Mouse (Mus musculus) forebrain, embryonic 15.5 days (tissue): ENCODE measurements around the gene Guca1a. TPM values are rescaled to one million over a fixed set of nuclear protein-coding genes. Genes with fewer than 3 reads are reported as not detected.

Experiments used
- ATAC-seq: fragments of 200-750 bp; cut with Nextera tagmentation; replicated peaks from 2 replicates; pipeline ENCODE4 v1.8.0; 2017; ENCODE audit warnings: mild to moderate bottlenecking, moderate TSS enrichment, moderate library complexity
- H3K27ac ChIP-seq: fragments of 300-500 bp; sonication (generic); replicated peaks from 2 replicates; pipeline ENCODE4 v1.5.1; 2015; ENCODE audit warnings: mild to moderate bottlenecking, inconsistent platforms
- H3K27me3 ChIP-seq: fragments of 300-500 bp; sonication (generic); 2 replicates; pipeline ENCODE4 v1.6.1; 2015; ENCODE audit warnings: inconsistent platforms
- H3K36me3 ChIP-seq: fragments of 300-500 bp; sonication (generic); 2 replicates; pipeline ENCODE4 v1.6.1; 2015; ENCODE audit warnings: mild to moderate bottlenecking, inconsistent platforms
- H3K4me1 ChIP-seq: fragments of 300-500 bp; sonication (generic); 2 replicates; pipeline ENCODE4 v1.6.1; 2015; ENCODE audit warnings: inconsistent platforms
- H3K4me2 ChIP-seq: fragments of 300-500 bp; sonication (generic); replicated peaks from 2 replicates; pipeline ENCODE4 v1.6.1; 2015; ENCODE audit warnings: mild to moderate bottlenecking, inconsistent platforms
- H3K4me3 ChIP-seq: fragments of 300-500 bp; sonication (generic); 2 replicates; pipeline ENCODE4 v1.5.1; 2015; ENCODE audit warnings: mild to moderate bottlenecking, inconsistent platforms
- H3K9ac ChIP-seq: fragments of 300-500 bp; sonication (generic); replicated peaks from 2 replicates; pipeline ENCODE4 v1.6.1; 2015; ENCODE audit warnings: mild to moderate bottlenecking, inconsistent platforms
- H3K9me3 ChIP-seq: fragments of 300-500 bp; sonication (generic); 2 replicates; pipeline ENCODE4 v1.6.1; 2016; ENCODE audit warnings: inconsistent platforms
- WGBS: fragments of 180-500 bp; shearing (Covaris S2); methylation state at CpG from one replicate; pipeline ENCODE4 v1.1.7; 2015; ENCODE audit warnings: mixed read lengths; 5-methylcytosine and 5-hydroxymethylcytosine counted together
- polyA plus RNA-seq: library from polyadenylated mRNA; unstranded; fragments of >200 nt; fragmentation: Nextera tagmentation; extraction: Ambion mirVana; gene quantifications from 2 replicates; pipeline ENCODE4 v1.2.1, GENCODE M21; 2015

The Guca1a gene
- polyA plus RNA-seq, 1 experiment from 2014 or later: 0.33 TPM

DNA sequence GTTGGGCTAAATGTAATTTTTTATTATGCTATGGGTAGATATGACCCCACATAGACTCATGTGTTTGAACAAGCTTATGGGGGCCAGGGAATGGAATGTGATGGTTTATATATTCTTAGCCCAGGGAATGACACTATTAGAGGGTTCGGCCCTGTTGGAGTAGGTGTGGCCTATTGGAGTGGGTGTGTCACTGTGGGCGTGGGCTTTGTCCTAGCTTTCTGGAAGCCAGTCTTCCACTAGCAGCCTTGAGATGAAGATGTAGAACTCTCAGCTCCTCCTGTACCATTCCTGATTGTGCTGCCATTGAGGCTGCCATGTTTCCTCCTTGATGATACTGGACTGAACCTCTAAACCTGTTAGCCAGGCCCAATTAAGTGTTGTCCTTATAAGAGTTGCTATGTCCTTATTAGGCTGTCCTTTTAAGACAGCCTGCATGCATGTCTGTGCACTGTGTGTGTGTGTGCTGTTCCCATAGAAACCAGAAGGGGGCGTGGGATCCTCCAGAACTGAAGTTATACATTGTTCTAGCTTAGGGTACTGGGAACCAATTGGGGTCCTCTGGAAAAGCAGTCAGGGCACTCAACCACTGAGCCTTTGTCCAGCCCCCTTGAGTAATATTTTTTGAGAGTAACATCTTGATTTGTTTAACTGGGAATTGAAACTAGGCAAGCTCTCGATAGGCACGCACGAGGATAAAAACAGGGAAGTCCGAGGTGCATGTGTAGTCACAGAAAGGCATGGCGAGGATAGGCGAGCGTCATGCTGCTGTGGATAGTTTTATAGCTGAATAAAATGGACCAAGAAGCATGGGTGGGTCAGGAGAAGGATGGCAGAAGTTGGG, 7.6 kb upstream of the Guca1a start:
- Histone ChIP-seq H3K27ac (no peak overlapping the region), H3K36me3 (no peaks in the 10 kb centered on the region), H3K4me1 (peaks cover 5% of the 10 kb centered on the region; the same call in 1 of the 2 replicates), H3K9me3 (no peaks in the 10 kb centered on the region), H3K4me2 (no peak overlapping the region), H3K27me3 (peaks cover 34% of the 10 kb centered on the region), H3K9ac (no peak overlapping the region), H3K4me3 (no peak overlapping the region)
- 64% methylated on average over 10 of the region's 10 CpGs for WGBS
- ATAC-seq: no peak

DNA sequence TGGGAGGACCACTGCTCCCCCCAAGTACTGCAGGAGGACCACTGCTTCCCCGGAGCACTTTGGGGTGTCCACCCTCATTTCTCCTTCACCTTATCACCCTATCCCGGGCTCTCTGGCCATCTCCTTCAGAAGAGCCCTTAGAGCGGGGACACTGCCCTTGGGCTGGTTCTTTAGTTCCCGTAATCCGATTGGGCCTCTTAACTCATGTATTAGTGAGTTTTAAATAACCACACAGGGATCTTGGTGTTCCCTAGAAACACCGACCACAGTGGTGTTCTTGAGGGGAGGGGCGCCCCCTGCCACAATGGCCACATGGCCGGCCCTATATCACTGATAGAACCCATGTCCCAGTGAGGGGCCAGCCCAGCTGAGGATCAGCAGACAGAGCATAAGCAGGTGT, 1.3 kb downstream of the Guca1a start:
- H3K27me3 ChIP-seq: peaks cover 36% of the 10 kb centered on the region
- H3K4me1 ChIP-seq: peaks cover 3% of the 10 kb centered on the region
- H3K9me3 ChIP-seq: no peaks in the 10 kb centered on the region
- ATAC-seq: no peak
- H3K4me2 ChIP-seq: no peak overlapping the region
- H3K9ac ChIP-seq: no peak overlapping the region
- H3K36me3 ChIP-seq: no peaks in the 10 kb centered on the region
- 88% methylated on average over 8 of the region's 8 CpGs for WGBS
- no peak overlapping the region for H3K27ac ChIP-seq
- H3K4me3 ChIP-seq: no peak overlapping the region

DNA sequence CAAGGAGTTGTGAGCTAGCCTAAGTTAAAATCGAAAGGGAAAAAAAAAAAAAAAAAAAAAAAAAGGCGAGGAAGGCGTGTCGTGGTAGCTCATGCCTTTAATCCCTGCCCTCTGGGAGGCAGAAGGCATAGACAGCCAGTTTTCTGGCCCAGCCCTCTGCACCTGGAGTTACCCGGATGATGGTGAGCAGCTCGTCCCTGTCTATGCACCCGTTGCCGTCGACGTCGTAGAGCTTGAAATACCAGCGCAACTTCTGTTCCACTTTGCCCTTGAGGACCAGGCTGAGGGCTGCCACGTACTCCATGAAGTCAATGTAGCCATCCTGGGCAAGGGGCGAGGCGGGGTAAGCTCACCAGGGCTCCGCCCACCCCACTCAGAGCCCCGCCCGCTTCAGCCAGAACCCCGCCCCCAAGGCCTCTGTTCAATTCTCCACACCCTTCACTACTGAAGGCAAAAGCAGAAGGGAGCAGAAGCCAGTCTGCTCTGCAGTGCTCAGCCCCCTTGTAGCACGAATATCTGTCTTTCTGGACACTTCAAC, 4.9 kb downstream of the Guca1a start:
- ATAC-seq: 0 out of 2 replicates have a peak, but pooled peaks have one; percentile 29
- peak overlapping the region; percentile 30 for H3K4me2 ChIP-seq
- H3K27ac ChIP-seq: no peak overlapping the region
- no peaks in the 10 kb centered on the region for H3K9me3 ChIP-seq
- H3K4me1 ChIP-seq: peaks cover 3% of the 10 kb centered on the region
- H3K4me3 ChIP-seq: peak overlapping the region; percentile 17; the same call in 1 of the 2 replicates
- 6% methylated on average over 19 of the region's 20 CpGs for WGBS
- H3K36me3 ChIP-seq: no peaks in the 10 kb centered on the region
- H3K9ac ChIP-seq: no peak overlapping the region; the same call in 1 of the 2 replicates
- H3K27me3 ChIP-seq: peaks cover 30% of the 10 kb centered on the region

DNA sequence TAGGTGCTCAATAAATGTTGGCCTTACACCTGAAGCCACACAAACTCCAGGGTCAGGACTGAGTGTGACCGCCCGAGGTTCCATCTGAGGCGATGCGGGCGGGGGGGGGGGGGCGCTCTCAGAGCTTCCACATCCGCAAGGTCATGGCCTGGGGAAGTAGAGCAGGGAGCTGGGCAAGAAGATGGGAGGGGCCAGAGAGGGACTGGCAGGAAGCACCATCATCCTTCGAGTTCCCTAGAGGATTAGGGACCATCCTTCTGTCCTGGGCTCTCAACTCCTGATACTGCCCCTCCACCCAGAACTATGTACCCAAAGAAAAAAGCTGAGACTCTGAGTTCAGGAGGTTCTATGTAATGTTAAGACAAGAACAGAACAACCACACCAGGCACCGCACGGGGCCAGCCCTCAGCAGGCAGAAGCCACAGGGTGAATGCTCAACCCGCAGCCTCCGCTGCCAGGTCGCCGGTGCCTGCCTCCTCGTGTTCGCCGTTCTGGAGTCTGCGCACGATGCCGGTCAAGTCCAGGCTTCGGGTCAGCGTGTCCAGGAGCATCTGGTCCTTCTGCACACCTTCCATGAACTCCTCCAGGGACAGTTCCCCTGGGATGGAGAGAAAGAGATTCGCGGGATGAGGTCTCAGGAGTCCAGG, 6.0 kb downstream of the Guca1a start:
- Histone ChIP-seq H3K36me3 (no peaks in the 10 kb centered on the region), H3K4me1 (peaks cover 3% of the 10 kb centered on the region), H3K4me2 (no peak overlapping the region), H3K27ac (no peak overlapping the region), H3K4me3 (no peak overlapping the region), H3K9ac (no peak overlapping the region), H3K9me3 (no peaks in the 10 kb centered on the region), H3K27me3 (peaks cover 30% of the 10 kb centered on the region)
- 23% methylated on average over 24 of the region's 24 CpGs for WGBS
- no peak for ATAC-seq

DNA sequence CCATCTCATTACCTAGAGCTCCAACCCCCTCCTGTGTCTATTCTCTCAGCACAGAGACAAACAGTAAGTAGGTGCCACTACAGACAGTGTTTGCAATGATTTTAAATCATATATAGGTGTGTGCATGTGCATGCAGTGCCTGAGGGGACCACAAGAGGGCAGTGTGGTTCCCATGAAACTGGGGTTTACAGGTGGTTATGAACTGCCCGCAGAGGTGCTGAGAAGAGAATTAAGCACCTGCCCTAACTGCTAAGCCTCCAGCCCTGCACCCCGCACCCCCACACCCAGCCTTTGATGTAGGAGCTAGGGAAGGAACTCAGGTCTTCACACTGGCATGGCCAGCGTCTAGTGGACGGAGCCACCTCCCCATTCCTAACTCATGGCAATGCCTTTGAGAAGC, 13.7 kb downstream of the Guca1a start:
- no peaks in the 10 kb centered on the region for H3K9me3 ChIP-seq
- H3K9ac ChIP-seq: no peak overlapping the region
- no peak for ATAC-seq
- H3K27ac ChIP-seq: no peak overlapping the region
- no peaks in the 10 kb centered on the region for H3K4me1 ChIP-seq
- H3K36me3 ChIP-seq: no peaks in the 10 kb centered on the region
- no peaks in the 10 kb centered on the region for H3K27me3 ChIP-seq
- H3K4me3 ChIP-seq: no peak overlapping the region
- WGBS: 58% methylated on average over 4 of the region's 4 CpGs
- no peak overlapping the region for H3K4me2 ChIP-seq

DNA sequence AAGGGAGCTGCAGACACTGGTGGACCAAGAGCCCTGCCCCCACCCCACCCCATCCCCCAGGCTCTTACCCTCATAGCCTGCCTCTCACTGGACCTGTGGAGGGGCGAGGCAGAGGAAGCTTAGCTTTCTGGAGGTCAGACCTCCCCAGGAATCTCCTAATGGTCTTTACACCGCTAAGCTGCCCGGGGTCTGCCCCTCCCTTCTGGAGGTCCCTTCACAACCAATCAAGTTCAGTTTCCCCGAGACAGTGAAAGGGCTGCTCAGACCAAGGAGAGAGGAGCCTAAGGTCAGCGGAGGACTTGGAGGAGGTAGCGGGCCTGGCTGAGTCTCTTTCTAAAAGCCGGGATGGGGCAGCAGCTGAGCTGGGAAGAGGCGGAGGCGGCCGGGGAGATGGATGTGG, 15.2 kb downstream of the Guca1a start, which contains the start of gene Guca1b:
Guca1b (plus strand) TSS at position 249 of the 400 bp plus-strand sequence.
- H3K4me2 ChIP-seq: no peak within 1 kb of the TSS
- 26% methylated on average over 10 of the region's 10 CpGs for WGBS
- no peaks in the 10 kb centered on the region for H3K4me1 ChIP-seq
- no peaks in the 10 kb centered on the region for H3K27me3 ChIP-seq
- H3K27ac ChIP-seq: no peak within 1 kb of the TSS
- H3K9ac ChIP-seq: no peak within 1 kb of the TSS
- no peak within 1 kb of the TSS for H3K4me3 ChIP-seq
- no peak for ATAC-seq
- H3K36me3 ChIP-seq: peaks cover 3% of the 10 kb centered on the region; the same call in 1 of the 2 replicates
- H3K9me3 ChIP-seq: no peaks in the 10 kb centered on the region

DNA sequence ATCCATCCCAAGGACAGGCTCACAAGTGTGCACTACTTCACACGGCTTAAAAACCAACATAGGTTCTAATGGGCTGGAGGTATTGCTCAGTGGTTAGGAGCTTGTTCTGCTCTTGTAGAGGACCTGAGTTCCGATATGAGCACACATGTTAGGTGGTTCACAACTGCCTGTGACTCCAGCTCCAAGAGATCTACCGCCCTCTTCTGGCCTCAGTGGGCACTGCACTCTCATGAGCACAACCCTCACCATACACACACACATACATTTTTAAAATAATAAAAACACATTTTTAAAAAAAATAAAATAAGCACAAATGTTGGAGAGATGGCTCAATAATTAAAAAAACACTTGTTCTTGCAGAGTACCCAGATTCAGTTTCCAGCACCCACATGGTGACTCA, 16.3 kb downstream of the Guca1a start:
- Histone ChIP-seq H3K4me2 (no peak overlapping the region), H3K4me3 (no peak overlapping the region), H3K36me3 (peaks cover 12% of the 10 kb centered on the region), H3K4me1 (no peaks in the 10 kb centered on the region), H3K27me3 (no peaks in the 10 kb centered on the region), H3K9ac (no peak overlapping the region), H3K27ac (no peak overlapping the region), H3K9me3 (no peaks in the 10 kb centered on the region)
- ATAC-seq: no peak
- 85% methylated on average over 3 of the region's 3 CpGs for WGBS

DNA sequence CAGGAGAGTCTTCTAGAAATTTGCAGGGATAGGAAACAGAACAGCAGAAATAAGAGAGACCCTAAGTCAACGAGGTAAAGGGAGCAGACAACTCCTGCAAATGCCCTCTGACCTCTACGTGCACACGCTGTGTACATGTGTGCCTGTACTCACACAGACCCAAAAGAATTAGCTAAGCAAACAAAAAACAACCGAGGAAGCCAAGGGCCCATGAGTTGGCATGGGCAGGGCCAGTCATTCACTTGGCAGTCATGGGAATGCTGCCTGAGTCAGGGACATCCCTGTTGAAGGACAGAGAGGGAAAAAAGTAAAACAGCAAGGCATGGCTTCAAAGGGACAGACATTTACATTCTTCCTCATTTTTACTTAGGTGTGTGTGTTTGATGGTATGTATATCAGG, 17.1 kb downstream of the Guca1a start:
- ATAC-seq: no peak
- H3K9me3 ChIP-seq: no peaks in the 10 kb centered on the region
- no peak overlapping the region for H3K27ac ChIP-seq
- no peak overlapping the region for H3K4me3 ChIP-seq
- WGBS: 89% methylated on average over 4 of the region's 4 CpGs
- H3K4me1 ChIP-seq: no peaks in the 10 kb centered on the region
- no peak overlapping the region for H3K9ac ChIP-seq
- H3K36me3 ChIP-seq: peaks cover 18% of the 10 kb centered on the region
- no peak overlapping the region for H3K4me2 ChIP-seq
- no peaks in the 10 kb centered on the region for H3K27me3 ChIP-seq

DNA sequence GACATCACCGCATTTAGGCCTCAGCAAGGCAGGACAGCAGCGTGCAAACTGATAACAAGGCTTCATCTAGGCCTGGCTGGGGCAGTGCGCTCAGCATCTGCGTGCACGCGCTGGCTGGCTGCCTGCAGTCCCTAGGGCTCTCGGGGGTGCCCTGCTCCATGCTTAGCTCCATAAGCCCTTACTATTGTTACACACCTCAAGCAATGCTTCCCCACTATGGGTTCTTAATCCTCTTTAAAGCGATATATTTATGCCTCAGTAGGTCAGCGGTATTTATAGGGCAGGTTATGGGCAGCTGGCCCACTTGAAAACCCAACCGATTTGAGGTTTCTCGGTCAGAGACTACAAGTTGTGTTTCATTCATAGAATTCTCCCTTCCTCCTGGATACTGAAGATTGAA, 18.5 kb downstream of the Guca1a start:
- Histone ChIP-seq H3K27me3 (no peaks in the 10 kb centered on the region), H3K4me1 (no peaks in the 10 kb centered on the region), H3K36me3 (peaks cover 29% of the 10 kb centered on the region), H3K27ac (no peak overlapping the region), H3K9ac (no peak overlapping the region), H3K9me3 (no peaks in the 10 kb centered on the region), H3K4me3 (no peak overlapping the region), H3K4me2 (no peak overlapping the region)
- ATAC-seq: no peak
- WGBS: 38% methylated on average over 11 of the region's 11 CpGs

DNA sequence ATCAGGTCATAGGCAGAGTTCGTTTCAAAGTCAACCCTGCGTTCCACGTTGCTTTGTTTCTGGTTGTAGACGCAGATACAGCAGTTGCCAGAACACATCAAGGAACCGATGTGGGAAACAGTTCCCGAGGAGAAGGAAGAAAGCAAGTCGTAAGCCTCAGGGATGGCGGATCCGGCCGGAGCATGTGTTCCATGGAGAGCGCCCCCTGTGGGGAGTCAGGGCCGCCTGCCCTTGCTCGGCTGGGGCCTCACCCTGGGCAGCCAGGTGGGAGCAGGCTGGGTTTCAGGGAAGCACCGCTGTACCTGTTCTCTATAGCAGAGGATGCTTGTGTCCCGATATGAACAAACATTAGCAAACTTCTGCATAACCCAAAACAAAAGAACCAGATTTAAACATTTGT, 22.3 kb downstream of the Guca1a start:
- Histone ChIP-seq H3K27me3 (no peaks in the 10 kb centered on the region), H3K36me3 (peaks cover 66% of the 10 kb centered on the region)
- WGBS: 80% methylated on average over 15 of the region's 15 CpGs

DNA sequence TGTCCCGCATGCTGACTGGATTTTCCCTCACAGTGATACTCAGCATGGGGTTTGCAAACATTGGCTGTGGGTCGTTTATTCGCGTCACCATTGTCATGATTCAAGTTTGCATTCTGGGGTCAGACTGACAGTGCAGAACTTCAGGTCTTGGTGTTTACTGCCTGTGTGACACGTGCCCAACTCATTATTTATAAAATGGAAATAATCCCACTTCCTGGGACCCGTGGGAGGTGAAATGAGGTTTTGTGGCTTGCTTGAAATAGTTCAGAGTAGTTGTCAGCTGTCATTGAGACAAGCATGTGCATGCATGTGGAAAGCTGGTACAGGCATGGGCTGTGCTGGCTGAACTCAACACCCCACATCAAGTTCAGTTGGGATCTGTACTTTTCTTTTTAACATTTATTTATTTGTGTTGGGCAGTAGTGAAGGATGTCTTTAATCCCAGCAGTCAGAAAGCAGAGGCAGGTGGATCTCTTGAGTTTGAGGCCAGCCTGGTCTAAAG, 23.6 kb downstream of the Guca1a start:
- Histone ChIP-seq H3K9me3 (no peaks in the 10 kb centered on the region), H3K4me3 (no peak overlapping the region), H3K4me1 (0 out of 2 replicates have a peak, but pooled peaks cover under 1% of the 10 kb centered on the region), H3K27ac (no peak overlapping the region), H3K9ac (no peak overlapping the region), H3K27me3 (no peaks in the 10 kb centered on the region), H3K4me2 (no peak overlapping the region), H3K36me3 (peaks cover 70% of the 10 kb centered on the region)
- WGBS: 89% methylated on average over 6 of the region's 6 CpGs
- no peak for ATAC-seq

More for the DNA sequence above, 22.3 kb downstream of the Guca1a start:
- no peak for ATAC-seq
- Histone ChIP-seq H3K27ac (no peak overlapping the region), H3K4me2 (no peak overlapping the region), H3K4me1 (no peaks in the 10 kb centered on the region), H3K4me3 (no peak overlapping the region), H3K9me3 (no peaks in the 10 kb centered on the region), H3K9ac (no peak overlapping the region)

DNA sequence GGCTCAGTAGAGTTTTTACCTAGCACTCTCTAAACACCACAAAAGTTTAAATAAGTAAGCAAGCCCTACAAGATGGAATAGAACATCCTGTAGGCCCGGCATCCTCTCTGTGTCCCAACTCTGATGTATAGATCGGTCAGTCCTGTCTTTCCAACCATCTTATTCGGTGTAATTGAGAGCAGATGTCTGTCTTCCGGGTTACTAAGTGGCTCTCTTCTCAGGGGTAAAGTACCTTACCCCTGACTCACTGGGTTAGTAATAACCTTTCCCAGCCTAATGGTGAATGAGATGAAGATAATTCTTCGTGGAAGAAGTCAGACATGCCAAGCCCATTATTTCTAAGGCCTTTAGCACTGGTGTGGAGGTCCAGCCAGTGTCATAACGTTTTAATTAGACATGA, 26.4 kb downstream of the Guca1a start:
- Histone ChIP-seq H3K4me3 (no peak overlapping the region), H3K27ac (no peak overlapping the region), H3K4me2 (no peak overlapping the region), H3K4me1 (peaks cover 17% of the 10 kb centered on the region), H3K36me3 (peaks cover 58% of the 10 kb centered on the region), H3K27me3 (no peaks in the 10 kb centered on the region), H3K9ac (no peak overlapping the region), H3K9me3 (no peaks in the 10 kb centered on the region)
- ATAC-seq: no peak
- 88% methylated on average over 6 of the region's 6 CpGs for WGBS
